Mouse (Mus musculus) intestine, embryonic 14.5 days (tissue): ENCODE results near the gene Pex19. TPM values are rescaled to one million over a fixed set of nuclear protein-coding genes. Genes with fewer than 3 reads are reported as not detected.

Experiments
- ATAC-seq: fragments of 200-750 bp; cut with Nextera tagmentation; replicated peaks from 2 replicates; pipeline ENCODE4 v1.8.0; 2017; ENCODE audit warnings: low read depth, moderate number of reproducible peaks, moderate TSS enrichment, moderate library complexity; ENCODE audit not compliant: low FRiP score, low TSS enrichment
- DNase-seq: peaks from one replicate; pipeline ENCODE4 v3.0.0-alpha.2; 2018; ENCODE audit warnings: low spot score
- H3K27ac ChIP-seq: fragments of 300-500 bp; sonication (generic); 2 replicates; pipeline ENCODE4 v1.5.1; 2014; ENCODE audit warnings: low read depth, mild to moderate bottlenecking, control low read depth
- H3K27me3 ChIP-seq: fragments of 300-500 bp; sonication (generic); replicated peaks from 2 replicates; pipeline ENCODE4 v1.6.1; 2014; ENCODE audit warnings: low read length, control low read depth; ENCODE audit not compliant: control insufficient read depth, insufficient read depth
- H3K36me3 ChIP-seq: fragments of 300-500 bp; sonication (generic); 2 replicates; pipeline ENCODE4 v1.6.1; 2014; ENCODE audit warnings: low read length, control low read depth; ENCODE audit not compliant: control insufficient read depth, insufficient read depth
- H3K4me1 ChIP-seq: fragments of 300-500 bp; sonication (generic); replicated peaks from 2 replicates; pipeline ENCODE4 v1.6.1; 2014; ENCODE audit warnings: low read length, control low read depth, mixed read lengths; ENCODE audit not compliant: control insufficient read depth, insufficient read depth
- H3K4me2 ChIP-seq: fragments of 300-500 bp; sonication (generic); 2 replicates; pipeline ENCODE4 v1.6.1; 2014; ENCODE audit warnings: low read length
- H3K4me3 ChIP-seq: fragments of 300-500 bp; sonication (generic); 2 replicates; pipeline ENCODE4 v1.5.1; 2014; ENCODE audit warnings: low read depth, low read length, control low read depth, mixed read lengths
- H3K9ac ChIP-seq: fragments of 300-500 bp; sonication (generic); 2 replicates; pipeline ENCODE4 v1.6.1; 2014; ENCODE audit warnings: mild to moderate bottlenecking, low read length
- H3K9me3 ChIP-seq: fragments of 300-500 bp; sonication (generic); 2 replicates; pipeline ENCODE4 v1.6.1; 2016; ENCODE audit warnings: low read length, control low read depth; ENCODE audit not compliant: control insufficient read depth
- WGBS: fragments of 180-500 bp; shearing (Covaris S2); extraction: QIAGEN DNeasy Blood & Tissue Kit; methylation state at CpG from one replicate; pipeline ENCODE4 v1.1.7; 2014; 5-methylcytosine and 5-hydroxymethylcytosine counted together
- polyA plus RNA-seq: library from polyadenylated mRNA; unstranded; fragments of >200 nt; fragmentation: Nextera tagmentation; extraction: Ambion mirVana; gene quantifications from 2 replicates; pipeline ENCODE4 v1.2.1, GENCODE M21; 2014

The Pex19 gene
- polyA plus RNA-seq, 1 experiment from 2014 or later, result 140 TPM

GRCm38 (mm10) chr1:172181777-172182176 is 55.2 kb downstream of the Pex19 start:
- H3K36me3 ChIP-seq, result peaks cover 82% of the 10 kb centered on the region
- no peak overlapping the region for H3K4me2 ChIP-seq
- H3K4me1 ChIP-seq, result no peaks in the 10 kb centered on the region
- H3K27me3 ChIP-seq, result no peaks in the 10 kb centered on the region
- H3K27ac ChIP-seq, result no peak overlapping the region
- H3K9me3 ChIP-seq, result no peaks in the 10 kb centered on the region
- WGBS, result 91% methylated on average over 3 of the region's 3 CpGs
- no peak overlapping the region for H3K4me3 ChIP-seq
- no peak for ATAC-seq
- DNase-seq, result no peak
- H3K9ac ChIP-seq, result no peak overlapping the region

GRCm38 (mm10) chr1:172183056-172183455 is 56.5 kb downstream of the Pex19 start:
- no peak overlapping the region for H3K4me2 ChIP-seq
- no peaks in the 10 kb centered on the region for H3K4me1 ChIP-seq
- WGBS, result 93% methylated on average over 6 of the region's 6 CpGs
- no peak for DNase-seq
- no peak overlapping the region for H3K9ac ChIP-seq
- no peaks in the 10 kb centered on the region for H3K9me3 ChIP-seq
- no peak overlapping the region for H3K4me3 ChIP-seq
- H3K36me3 ChIP-seq, result peaks cover 82% of the 10 kb centered on the region
- no peaks in the 10 kb centered on the region for H3K27me3 ChIP-seq
- ATAC-seq, result no peak
- no peak overlapping the region for H3K27ac ChIP-seq

- ATAC-seq (no peak), DNase-seq (no peak)
- no peaks in the 10 kb centered on the region for H3K27me3 ChIP-seq
- no peak overlapping the region for H3K4me3 ChIP-seq
- H3K36me3 ChIP-seq, result peaks cover 82% of the 10 kb centered on the region
- no peak overlapping the region for H3K4me2 ChIP-seq
- no peaks in the 10 kb centered on the region for H3K9me3 ChIP-seq
- no peak overlapping the region for H3K9ac ChIP-seq
- H3K27ac ChIP-seq, result no peak overlapping the region
- H3K4me1 ChIP-seq, result no peaks in the 10 kb centered on the region
Measured at GRCm38 (mm10) chr1:172183915-172184314, 57.4 kb downstream of the Pex19 start.

Other genes starting within 250 kb of the Pex19 start
- gene Gm10521, start 231.1 kb upstream of the Pex19 start, polyA plus RNA-seq, result not detected in 2 replicates
- 0.28 TPM in 1 of 2 replicates, not detected in the other for gene Slamf6, start 209.2 kb upstream of the Pex19 start, polyA plus RNA-seq
- 13.9 and 15.4 TPM in 2 replicates for gene Vangl2, start 98.3 kb upstream of the Pex19 start, polyA plus RNA-seq
- gene Nhlh1, start 69.2 kb upstream of the Pex19 start, polyA plus RNA-seq, result not detected in 2 replicates
- gene Copa, start 44.2 kb upstream of the Pex19 start, polyA plus RNA-seq, result 182 and 183 TPM in 2 replicates
- gene Ncstn, start 44.0 kb upstream of the Pex19 start, polyA plus RNA-seq, result 140 TPM in 2 replicates
- 102 and 114 TPM in 2 replicates for gene Dcaf8, start 21.3 kb downstream of the Pex19 start, polyA plus RNA-seq
- 87.4 and 93.1 TPM in 2 replicates for gene Pea15a, start 80.0 kb downstream of the Pex19 start, polyA plus RNA-seq
- gene Casq1, start 93.1 kb downstream of the Pex19 start, polyA plus RNA-seq, result 19.1 and 20.4 TPM in 2 replicates
- not detected in 2 replicates for gene Atp1a4, start 131.7 kb downstream of the Pex19 start, polyA plus RNA-seq
- 47.6 and 48.5 TPM in 2 replicates for gene Igsf8, start 134.9 kb downstream of the Pex19 start, polyA plus RNA-seq
- gene Atp1a2, start 171.3 kb downstream of the Pex19 start, polyA plus RNA-seq, result 1.6 and 1.7 TPM in 2 replicates
- 0.04 TPM in 1 of 2 replicates, not detected in the other for gene Kcnj9, start 202.6 kb downstream of the Pex19 start, polyA plus RNA-seq
- 0.07 and 0.09 TPM in 2 replicates for gene Kcnj10, start 214.5 kb downstream of the Pex19 start, polyA plus RNA-seq
- 8.7 TPM in 2 replicates for gene Pigm, start 249.8 kb downstream of the Pex19 start, polyA plus RNA-seq